Mouse (Mus musculus): ENCODE measurements around the gene Tbx6.

Tbx6 gene

GRCm38 (mm10) chr7:126809723-126810369 lies 28.6 kb downstream of the Tbx6 start:
- DNase-seq (ENCODE audit: extremely low read depth, low read depth, low spot score) = no peak

GRCm38 (mm10) chr7:126815726-126816222 lies 34.5 kb downstream of the Tbx6 start:
- DNase-seq (ENCODE audit: extremely low read depth, low read depth, low spot score) = no peak

GRCm38 (mm10) chr7:126816494-126816893 lies 35.2 kb downstream of the Tbx6 start:
- no peak for DNase-seq (ENCODE audit: extremely low read depth, low read depth, low spot score)

GRCm38 (mm10) chr7:126817595-126817994 lies 36.3 kb downstream of the Tbx6 start:
- DNase-seq (ENCODE audit: extremely low read depth, low read depth, low spot score) = no peak

GRCm38 (mm10) chr7:126818818-126819217 lies 37.5 kb downstream of the Tbx6 start:
- DNase-seq (ENCODE audit: extremely low read depth, low read depth, low spot score) = no peak

GRCm38 (mm10) chr7:126821835-126822511 lies 40.7 kb downstream of the Tbx6 start:
- no peak for DNase-seq (ENCODE audit: extremely low read depth, low read depth, low spot score)

- DNase-seq (ENCODE audit: extremely low read depth, low read depth, low spot score) = no peak
Observed at GRCm38 (mm10) chr7:126822741-126823140, 41.5 kb downstream of the Tbx6 start.

GRCm38 (mm10) chr7:126823202-126823711 lies 42.0 kb downstream of the Tbx6 start:
- DNase-seq (ENCODE audit: extremely low read depth, low read depth, low spot score) = no peak

GRCm38 (mm10) chr7:126823940-126824339 lies 42.7 kb downstream of the Tbx6 start:
- DNase-seq (ENCODE audit: extremely low read depth, low read depth, low spot score) = no peak

- DNase-seq (ENCODE audit: extremely low read depth, low read depth, low spot score) = no peak
Observed at GRCm38 (mm10) chr7:126825403-126825802, 44.1 kb downstream of the Tbx6 start.

- no peak for DNase-seq (ENCODE audit: extremely low read depth, low read depth, low spot score)
Observed at GRCm38 (mm10) chr7:126825952-126826351, 44.7 kb downstream of the Tbx6 start.

- DNase-seq (ENCODE audit: extremely low read depth, low read depth, low spot score) = no peak
Observed at GRCm38 (mm10) chr7:126831539-126831938, 50.3 kb downstream of the Tbx6 start, which contains the start of gene 4930451I11Rik. 4930451I11Rik (minus strand) TSS chr7:126831639.

GRCm38 (mm10) chr7:126832036-126832598 lies 50.8 kb downstream of the Tbx6 start:
- no peak for DNase-seq (ENCODE audit: extremely low read depth, low read depth, low spot score)

GRCm38 (mm10) chr7:126833294-126833693 lies 52.0 kb downstream of the Tbx6 start:
- no peak for DNase-seq (ENCODE audit: extremely low read depth, low read depth, low spot score)

Data from fat pad, adult 2 months (tissue).